Mouse (Mus musculus) spleen, adult 2 months (tissue): Measurements from ENCODE around the gene Apof. TPM values are rescaled to one million over a fixed set of nuclear protein-coding genes. Genes with fewer than 3 reads are reported as not detected.

Experiments used
- DNase-seq, 2 experiments: peaks; one replicate each; pipeline versions ENCODE4 v3.0.0 to v3.0.0-alpha.2; 2012 to 2021; ENCODE audit warnings: low spot score in 2 of 2, low read depth in 1 of 2
- H3K27ac ChIP-seq: fragments of 200-500 bp; 2 replicates; pipeline ENCODE4 v1.5.1; 2012; ENCODE audit warnings: low read length, inconsistent platforms; ENCODE audit not compliant: insufficient read depth
- H3K27me3 ChIP-seq: fragments of 200-500 bp; 2 replicates; pipeline ENCODE4 v1.6.1; 2012; ENCODE audit warnings: mild to moderate bottlenecking, moderate library complexity, low read length, inconsistent platforms; ENCODE audit not compliant: control insufficient read depth, insufficient read depth
- H3K36me3 ChIP-seq: fragments of 200-500 bp; 2 replicates; pipeline ENCODE4 v1.6.1; 2012; ENCODE audit warnings: mild to moderate bottlenecking, low read length, inconsistent platforms; ENCODE audit not compliant: control insufficient read depth, insufficient read depth
- H3K4me1 ChIP-seq: fragments of 200-500 bp; 2 replicates; pipeline ENCODE4 v1.6.1; 2011; ENCODE audit warnings: inconsistent platforms; ENCODE audit not compliant: control insufficient read depth, insufficient read depth, insufficient read length
- H3K4me3 ChIP-seq: fragments of 200-500 bp; 2 replicates; pipeline ENCODE4 v1.5.1; 2011; ENCODE audit warnings: mild to moderate bottlenecking, inconsistent platforms; ENCODE audit not compliant: insufficient read depth, insufficient read length; ENCODE audit errors: extremely low read depth
- CTCF ChIP-seq: fragments of 200-500 bp; IDR thresholded peaks from 2 replicates; pipeline ENCODE4 v1.5.1; 2011; ENCODE audit warnings: mild to moderate bottlenecking, inconsistent platforms; ENCODE audit not compliant: insufficient read depth, insufficient read length, insufficient replicate concordance; ENCODE audit errors: extremely low read depth
- POLR2A ChIP-seq: fragments of 200-500 bp; IDR thresholded peaks from 2 replicates; pipeline ENCODE4 v1.6.1; 2011; ENCODE audit warnings: low read depth, low read length, inconsistent platforms
- WGBS: fragments of 180-500 bp; shearing (Covaris S2); methylation state at CpG from one replicate; pipeline ENCODE4 v1.1.7; 2018; 5-methylcytosine and 5-hydroxymethylcytosine counted together
- polyA plus RNA-seq: library from polyadenylated mRNA; depleted of rRNA; stranded (reverse); fragments of >200 nt; gene quantifications from 2 replicates; pipeline ENCODE4 v1.2.3, GENCODE M21; 2012; rRNA removed

Apof gene
- polyA plus RNA-seq: 1.0 and 1.4 TPM in 2 replicates

- H3K4me3 ChIP-seq: no peak within 1 kb of the TSS
- no peak for DNase-seq
- WGBS: 95% methylated on average over 6 of the region's 6 CpGs
- peaks cover 3% of the 10 kb centered on the region for H3K4me1 ChIP-seq
- no peak within 1 kb of the TSS; the same call in 1 of the 2 replicates for H3K27ac ChIP-seq
- no peak for TF ChIP-seq CTCF
- no peak for TF ChIP-seq POLR2A
- no peaks in the 10 kb centered on the region for H3K36me3 ChIP-seq
- no peaks in the 10 kb centered on the region for H3K27me3 ChIP-seq
Observed at GRCm38 (mm10) chr10:128268371-128268770, at the start of gene Apof. Gene Apof, plus strand, starts transcription at chr10:128268671.

DNA sequence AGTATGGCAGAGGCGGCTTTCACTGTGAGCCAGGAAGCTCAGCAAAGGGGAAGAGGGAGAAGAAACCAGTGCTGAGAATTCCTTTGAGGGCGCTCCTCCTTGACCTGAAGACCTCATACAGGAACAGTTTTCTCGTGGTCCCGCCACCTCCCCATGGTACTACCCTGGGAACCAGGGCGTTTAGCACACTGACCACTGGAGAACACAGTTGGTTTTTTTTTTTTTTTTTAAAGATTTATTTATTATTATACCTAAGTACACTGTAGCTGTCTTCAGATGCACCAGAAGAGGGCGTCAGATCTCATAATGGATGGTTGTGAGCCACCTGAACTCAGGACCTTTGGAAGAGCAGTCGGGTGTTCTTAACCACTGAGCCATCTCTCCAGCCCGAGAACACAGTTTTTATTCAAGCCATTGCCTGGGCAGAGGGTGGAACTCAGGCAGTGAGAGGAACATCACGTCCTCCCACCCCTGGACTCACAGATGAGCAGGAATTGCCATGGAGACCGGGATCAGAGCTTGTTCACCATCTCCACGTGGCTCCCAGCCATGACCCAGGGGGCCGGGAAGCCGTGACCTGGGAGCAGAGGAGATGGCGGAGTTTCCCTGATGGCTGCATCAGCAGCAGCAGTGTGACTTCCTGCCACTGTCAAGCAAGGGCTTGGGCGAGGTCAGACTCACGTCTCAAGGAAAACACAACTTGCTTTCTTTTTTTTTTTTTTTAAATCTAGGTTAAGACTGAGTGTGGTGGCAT is 46.8 kb upstream of the Apof start:
- Histone ChIP-seq H3K27ac (no peak overlapping the region), H3K4me1 (no peaks in the 10 kb centered on the region), H3K4me3 (no peak overlapping the region), H3K36me3 (no peaks in the 10 kb centered on the region), H3K27me3 (no peaks in the 10 kb centered on the region)
- 64% methylated on average over 16 of the region's 16 CpGs for WGBS
- TF ChIP-seq POLR2A (no peak), CTCF (no peak)
- no peak for DNase-seq

- H3K27me3 ChIP-seq: no peaks in the 10 kb centered on the region
- H3K4me1 ChIP-seq: no peaks in the 10 kb centered on the region
- H3K4me3 ChIP-seq: no peak overlapping the region
- DNase-seq: no peak
- WGBS: 87% methylated on average over 5 of the region's 5 CpGs
- H3K36me3 ChIP-seq: no peaks in the 10 kb centered on the region
- TF ChIP-seq POLR2A: no peak
- no peak for TF ChIP-seq CTCF
- H3K27ac ChIP-seq: no peak overlapping the region
Observed at GRCm38 (mm10) chr10:128225064-128225463, 43.4 kb upstream of the Apof start.

GRCm38 (mm10) chr10:128225538-128225937 is 42.9 kb upstream of the Apof start, which contains the start of gene Mip:
Gene Mip, plus strand, starts transcription at chr10:128225838.
- WGBS: 75% methylated on average over 4 of the region's 4 CpGs

GRCm38 (mm10) chr10:128227592-128227991 is 40.9 kb upstream of the Apof start:
- WGBS: 77% methylated on average over 9 of the region's 9 CpGs
- Histone ChIP-seq H3K27me3 (no peaks in the 10 kb centered on the region), H3K27ac (no peak overlapping the region), H3K36me3 (no peaks in the 10 kb centered on the region), H3K4me3 (no peak overlapping the region), H3K4me1 (peaks cover 7% of the 10 kb centered on the region; the same call in 1 of the 2 replicates)
- TF ChIP-seq CTCF (no peak), POLR2A (no peak)
- no peak for DNase-seq

More at GRCm38 (mm10) chr10:128225538-128225937, 42.9 kb upstream of the Apof start, which contains the start of gene Mip:
- Histone ChIP-seq H3K4me1 (peaks cover under 1% of the 10 kb centered on the region; the same call in 1 of the 2 replicates), H3K4me3 (no peak within 1 kb of the TSS), H3K27ac (no peak within 1 kb of the TSS), H3K27me3 (no peaks in the 10 kb centered on the region), H3K36me3 (no peaks in the 10 kb centered on the region)
- DNase-seq: no peak
- TF ChIP-seq POLR2A: no peak
- no peak for TF ChIP-seq CTCF

- H3K27me3 ChIP-seq: no peaks in the 10 kb centered on the region
- no peaks in the 10 kb centered on the region for H3K36me3 ChIP-seq
- no peak for DNase-seq
- peaks cover 7% of the 10 kb centered on the region; the same call in 1 of the 2 replicates for H3K4me1 ChIP-seq
- WGBS: 89% methylated on average over 8 of the region's 8 CpGs
- TF ChIP-seq POLR2A (no peak), CTCF (no peak)
- H3K4me3 ChIP-seq: no peak overlapping the region
- no peak overlapping the region for H3K27ac ChIP-seq
Observed at GRCm38 (mm10) chr10:128228009-128228408, 40.5 kb upstream of the Apof start.

DNA sequence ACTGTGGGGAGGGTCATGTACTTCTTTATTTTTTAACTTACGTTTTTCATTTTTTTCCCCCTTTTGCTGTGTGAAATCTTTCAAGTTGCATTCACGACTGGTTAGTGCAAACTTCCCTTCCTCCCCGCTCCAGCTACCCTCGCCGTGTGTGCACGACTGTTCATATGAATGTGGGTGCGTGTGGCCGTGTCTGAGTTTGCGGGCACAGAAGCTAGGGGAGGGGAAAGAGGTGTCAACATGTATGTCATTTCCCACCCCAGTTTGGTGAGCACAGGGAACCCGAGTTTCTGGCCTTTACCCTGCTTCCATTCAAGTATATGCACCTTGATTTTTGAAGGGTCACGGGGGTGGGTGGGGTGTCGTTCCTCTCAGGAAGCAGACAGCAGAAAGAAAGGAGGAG is 37.9 kb upstream of the Apof start:
- H3K27ac ChIP-seq: peak overlapping the region; percentile 69
- no peaks in the 10 kb centered on the region for H3K27me3 ChIP-seq
- H3K36me3 ChIP-seq: no peaks in the 10 kb centered on the region
- no peak overlapping the region for H3K4me3 ChIP-seq
- no peak for DNase-seq
- WGBS: 28% methylated on average over 12 of the region's 12 CpGs
- no peak for TF ChIP-seq CTCF
- no peak for TF ChIP-seq POLR2A
- peaks cover 7% of the 10 kb centered on the region; the same call in 1 of the 2 replicates for H3K4me1 ChIP-seq
